Mouse (Mus musculus): Measurements from ENCODE around the gene Klk14.

DNA sequence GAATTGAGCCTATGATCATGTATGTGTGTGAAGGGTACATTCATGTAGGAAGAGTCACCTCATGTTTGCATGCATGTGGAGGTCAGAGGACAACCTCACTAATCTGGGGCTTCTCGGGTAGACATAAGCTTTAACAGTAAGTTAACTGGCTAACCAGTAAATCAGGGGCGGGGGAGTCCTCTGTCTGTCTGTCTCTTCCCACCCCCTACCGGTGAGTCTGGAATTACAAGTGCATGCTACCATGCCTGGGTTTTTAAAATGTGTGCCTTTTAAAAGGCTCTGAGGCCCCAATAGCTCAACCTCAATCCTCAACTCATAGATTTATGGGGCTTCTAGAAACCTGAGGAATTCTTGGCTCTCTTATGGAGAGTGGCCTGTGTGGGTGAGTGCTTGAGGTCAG is 21.6 kb upstream of the Klk14 start:
- TF ChIP-seq CTCF (IDR thresholded peaks at IDR 0.05): peak; percentile 31
- no peak for TF ChIP-seq POLR2A (IDR thresholded peaks at IDR 0.05; ENCODE audit: insufficient read depth, low read depth, low read length)

Measured in heart, adult 2 months (tissue).